Mouse (Mus musculus) kidney, postnatal 36 days (tissue): ENCODE data around the gene Nphp3.
A peak's percentile ranks its signal among the peaks of the same experiment; 100 is the strongest.

Source experiments
- DNase-seq, 2 experiments: peaks; one replicate each; pipeline ENCODE4 v3.0.0; 2021 to 2022; ENCODE audit warnings: mixed read lengths in 2 of 2

Gene Nphp3

DNA sequence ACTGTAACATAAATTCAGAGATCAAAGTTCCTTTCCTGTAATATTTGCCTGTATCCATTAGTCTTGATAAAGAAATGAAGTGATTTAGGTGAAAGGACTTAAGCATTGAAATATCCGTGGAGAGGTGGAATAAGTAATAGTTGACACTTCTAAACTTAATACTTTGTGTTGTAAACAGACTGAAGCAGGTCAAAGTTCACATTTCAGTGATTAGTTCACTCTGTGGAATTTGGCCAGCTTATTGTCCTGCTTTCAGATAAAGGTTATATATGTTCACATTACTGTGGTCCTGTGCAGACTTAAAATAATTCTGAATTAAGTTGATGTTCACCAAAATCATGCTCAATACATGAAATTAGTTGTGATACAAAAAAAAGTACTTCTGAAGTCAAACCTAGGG is 62.2 kb downstream of the Nphp3 start:
- DNase-seq = peak in 1 of 2 experiments; percentile 42

DNA sequence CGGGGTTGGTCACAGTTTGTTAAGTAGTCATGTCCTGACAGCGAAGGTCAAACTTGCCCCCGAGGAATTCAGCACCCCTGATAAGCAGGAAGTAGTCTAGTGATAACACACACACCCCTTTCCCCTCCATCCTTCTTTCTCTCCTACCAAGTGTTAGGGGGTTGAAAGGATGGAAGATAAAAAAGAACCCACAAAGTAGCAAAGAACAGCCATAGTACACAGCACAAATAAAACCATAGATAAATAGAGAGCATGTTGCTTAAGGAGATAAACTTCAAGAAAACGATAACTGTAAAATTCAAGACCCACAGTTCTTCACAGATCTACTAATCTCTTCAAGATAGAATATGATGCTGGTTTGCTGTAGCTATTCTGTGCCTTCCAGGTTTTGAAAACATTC is 67.9 kb downstream of the Nphp3 start:
- no peak for DNase-seq

- peak; percentile 12 to 18 for DNase-seq
Measured at GRCm38 (mm10) chr9:104070863-104071604, 68.7 kb downstream of the Nphp3 start.

- DNase-seq = no peak
Measured at GRCm38 (mm10) chr9:104075808-104076207, 73.5 kb downstream of the Nphp3 start.

DNA sequence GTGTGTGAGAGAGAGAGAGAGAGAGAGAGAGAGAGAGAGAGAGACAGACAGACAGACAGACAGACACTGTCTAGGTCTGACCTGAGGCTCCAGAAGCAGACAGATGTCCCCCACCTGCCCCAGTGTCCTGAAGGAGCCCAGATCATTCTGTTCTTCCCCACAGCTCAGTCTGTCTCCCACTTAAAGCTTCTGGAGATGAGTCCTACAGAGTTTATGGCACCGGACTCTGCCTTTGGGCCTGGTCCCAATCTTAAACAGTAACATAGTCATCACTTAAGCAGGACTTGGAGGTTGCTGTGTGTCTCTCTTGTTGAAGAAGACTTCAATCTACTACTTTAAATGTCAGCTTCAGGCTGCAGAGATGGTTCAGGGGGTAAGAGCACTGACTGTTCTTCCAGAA is 76.4 kb downstream of the Nphp3 start:
- DNase-seq = no peak

- peak; percentile 45 to 75 for DNase-seq
Measured at GRCm38 (mm10) chr9:104079379-104079778, 77.0 kb downstream of the Nphp3 start.

GRCm38 (mm10) chr9:104080038-104080437 is 77.7 kb downstream of the Nphp3 start:
- DNase-seq = no peak

DNA sequence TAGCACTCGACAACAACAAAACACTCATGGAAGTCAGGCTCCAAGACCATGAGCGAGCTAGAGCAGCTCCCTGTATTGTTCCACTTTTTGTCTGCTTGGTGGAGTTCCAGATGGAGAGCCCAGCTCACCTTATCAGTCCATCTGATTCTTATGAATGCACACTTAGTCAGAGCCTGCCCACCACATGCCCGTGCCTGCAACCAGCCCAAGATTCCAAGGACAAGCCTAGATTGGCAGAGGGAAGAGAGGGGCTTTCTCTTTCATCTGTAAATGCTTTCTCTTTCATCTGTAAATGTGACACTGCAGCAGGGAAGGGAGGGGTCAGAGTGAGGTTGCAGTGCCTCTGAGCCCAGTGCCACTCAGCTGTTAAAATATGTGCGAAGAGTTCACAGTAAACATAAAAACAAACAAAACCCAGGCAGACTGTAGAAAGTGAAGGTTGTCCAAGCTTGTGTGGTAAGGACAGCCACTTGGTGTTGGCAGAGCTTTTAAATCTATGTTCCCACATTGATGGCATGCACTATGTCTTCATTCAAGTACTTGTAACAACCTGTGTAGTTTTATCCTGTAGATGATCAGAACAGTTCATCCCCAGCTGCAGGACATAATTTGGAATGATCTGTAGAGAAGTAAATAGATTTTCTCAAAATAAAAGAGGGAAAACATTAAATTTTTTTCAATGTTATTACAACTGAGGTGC is 83.5 kb downstream of the Nphp3 start:
- no peak for DNase-seq

DNA sequence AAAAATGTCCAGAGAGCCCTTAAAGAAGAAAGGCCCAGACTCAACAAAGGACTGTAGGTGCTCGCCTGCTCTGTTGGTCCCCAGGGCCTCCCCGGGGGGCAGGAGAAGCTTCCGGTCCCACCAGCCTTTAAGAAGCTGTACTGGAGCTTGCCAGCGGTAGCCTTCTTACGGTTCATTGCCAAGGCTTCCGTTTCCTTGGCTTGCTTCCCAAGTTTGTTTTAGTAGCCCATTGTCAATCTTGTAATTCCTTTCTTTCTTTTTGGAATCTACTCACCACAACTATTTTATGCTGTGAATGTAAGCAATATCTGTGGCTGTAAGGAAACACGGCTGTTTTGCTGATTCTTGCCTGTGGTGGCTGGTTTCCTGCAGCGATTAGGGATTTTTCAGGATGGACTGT is 86.2 kb downstream of the Nphp3 start:
- peak; percentile 35 to 65 for DNase-seq

DNA sequence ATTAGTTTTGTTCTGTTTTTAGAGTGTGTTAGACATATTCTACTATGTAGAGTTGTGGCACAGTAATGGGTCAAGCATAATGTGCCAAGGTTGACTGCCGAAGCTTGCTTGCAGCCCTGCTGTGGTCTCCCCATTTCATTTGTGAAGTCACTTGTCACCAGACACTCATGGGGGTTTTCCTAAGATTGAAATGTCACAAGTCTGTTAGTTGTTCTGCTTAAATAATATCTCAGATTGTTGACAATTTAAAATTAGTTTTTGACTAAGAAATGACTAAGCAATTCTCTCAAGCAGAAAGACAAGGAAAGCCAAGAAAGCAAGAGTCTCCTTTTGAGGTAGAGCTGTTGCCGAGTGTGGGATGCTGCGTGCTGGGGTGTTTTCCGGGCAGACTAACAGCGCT is 90.6 kb downstream of the Nphp3 start:
- no peak for DNase-seq
